Mouse (Mus musculus) megakaryocyte, embryonic 14.5 days (primary cell): ENCODE measurements around the gene Hcn2.

Experiments
- FLI1 ChIP-seq: IDR thresholded peaks from 2 replicates; pipeline ENCODE4 v1.6.1; 2012; ENCODE audit warnings: low read length, inconsistent platforms, mixed read lengths
- GATA1 ChIP-seq: IDR thresholded peaks from 3 replicates; pipeline ENCODE4 v1.6.1; 2012; ENCODE audit warnings: mixed read lengths, low read length, inconsistent platforms, borderline replicate concordance

GRCm38 (mm10) chr10:79721089-79721488, 4.7 kb downstream of the Hcn2 start:
- no peak for TF ChIP-seq GATA1
- TF ChIP-seq FLI1: no peak
